Mouse (Mus musculus) spleen, postnatal 14 days (tissue): ENCODE measurements around the gene Fam111a.

Experiments used
- DNase-seq, 2 experiments: peaks; one replicate each; pipeline ENCODE4 v3.0.0; 2021 to 2022; ENCODE audit warnings: low spot score in 2 of 2

The Fam111a gene

GRCm38 (mm10) chr19:12613646-12614045 is 68.1 kb downstream of the Fam111a start:
- no peak for DNase-seq

- DNase-seq, result no peak
Observed at GRCm38 (mm10) chr19:12633176-12633575, 87.6 kb downstream of the Fam111a start, which contains the start of gene Glyat. Gene Glyat, plus strand, starts transcription at chr19:12633308.

- no peak for DNase-seq
Observed at GRCm38 (mm10) chr19:12634259-12634658, 88.7 kb downstream of the Fam111a start.

- DNase-seq, result no peak
Observed at GRCm38 (mm10) chr19:12634963-12635362, 89.4 kb downstream of the Fam111a start.

GRCm38 (mm10) chr19:12636863-12637262 is 91.3 kb downstream of the Fam111a start:
- DNase-seq, result no peak

- no peak for DNase-seq
Observed at GRCm38 (mm10) chr19:12638049-12638448, 92.5 kb downstream of the Fam111a start.
